Mouse (Mus musculus): Measurements from ENCODE around the gene Sik3.

Sik3 gene

GRCm38 (mm10) chr9:46012091-46013008 is at the start of gene Sik3, which contains the start of gene Pafah1b2:
Gene Sik3 (plus strand): TSS chr9:46012820.
Gene Pafah1b2 (minus strand): TSS chr9:46012690.
- DNase-seq (ENCODE audit: low read depth, low spot score), result peak; percentile 98

DNA sequence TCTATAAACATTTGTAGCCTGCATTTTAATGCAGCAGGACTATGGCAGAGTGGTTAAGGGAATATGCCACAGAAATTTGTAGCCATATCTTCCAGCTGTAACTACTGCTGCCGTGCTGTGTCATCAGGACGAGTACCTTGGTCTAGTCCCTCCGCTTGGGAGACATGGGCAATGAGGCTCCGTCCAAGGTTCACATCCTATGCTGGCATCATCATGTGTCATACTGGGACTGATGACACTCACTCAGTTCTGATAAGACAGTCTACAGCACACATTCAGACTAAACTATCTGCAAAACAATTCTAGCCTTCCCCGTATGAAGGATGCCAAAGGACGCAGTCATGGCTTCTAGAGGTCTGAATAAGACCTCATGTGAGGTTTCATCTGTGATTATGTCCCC is 49.0 kb upstream of the Sik3 start:
- no peak for DNase-seq (ENCODE audit: low read depth, low spot score)

GRCm38 (mm10) chr9:45976884-45977283 is 35.7 kb upstream of the Sik3 start:
- no peak for DNase-seq (ENCODE audit: low read depth, low spot score)

GRCm38 (mm10) chr9:45979778-45980177 is 32.8 kb upstream of the Sik3 start:
- DNase-seq (ENCODE audit: low read depth, low spot score), result no peak

GRCm38 (mm10) chr9:45980611-45981010 is 32.0 kb upstream of the Sik3 start:
- no peak for DNase-seq (ENCODE audit: low read depth, low spot score)

GRCm38 (mm10) chr9:45981331-45981730 is 31.3 kb upstream of the Sik3 start:
- DNase-seq (ENCODE audit: low read depth, low spot score), result no peak

GRCm38 (mm10) chr9:45983676-45984408 is 28.8 kb upstream of the Sik3 start:
- DNase-seq (ENCODE audit: low read depth, low spot score), result peak; percentile 19

GRCm38 (mm10) chr9:45984409-45985228 is 28.0 kb upstream of the Sik3 start:
- DNase-seq (ENCODE audit: low read depth, low spot score), result peak; percentile 92

DNA sequence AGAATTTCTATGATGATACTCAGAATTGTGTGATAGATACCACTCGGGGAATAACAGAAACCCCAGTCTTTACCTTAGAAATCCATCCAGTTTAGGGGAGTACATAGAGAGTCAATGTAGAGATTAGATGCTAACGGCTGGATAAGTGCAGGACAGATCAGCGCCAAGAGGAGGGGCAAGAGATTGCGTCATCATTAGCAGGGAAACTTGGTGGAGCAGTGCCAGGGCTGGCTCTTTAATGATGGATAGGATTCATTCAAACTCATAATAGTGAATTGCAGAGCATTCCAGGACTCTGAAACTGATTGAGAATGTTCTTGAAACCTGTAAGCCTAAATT is 27.4 kb upstream of the Sik3 start:
- peak; percentile 50 for DNase-seq (ENCODE audit: low read depth, low spot score)

- no peak for DNase-seq (ENCODE audit: low read depth, low spot score)
Measured at GRCm38 (mm10) chr9:45999009-45999408, 13.6 kb upstream of the Sik3 start.

GRCm38 (mm10) chr9:46003729-46004128 is 8.9 kb upstream of the Sik3 start:
- peak; percentile 78 for DNase-seq (ENCODE audit: low read depth, low spot score)

GRCm38 (mm10) chr9:46004529-46004928 is 8.1 kb upstream of the Sik3 start:
- no peak for DNase-seq (ENCODE audit: low read depth, low spot score)

- DNase-seq (ENCODE audit: low read depth, low spot score), result no peak
Measured at GRCm38 (mm10) chr9:46006224-46006623, 6.4 kb upstream of the Sik3 start.

- no peak for DNase-seq (ENCODE audit: low read depth, low spot score)
Measured at GRCm38 (mm10) chr9:46008931-46009668, 3.5 kb upstream of the Sik3 start.

- no peak for DNase-seq (ENCODE audit: low read depth, low spot score)
Measured at GRCm38 (mm10) chr9:46009669-46009983, 3.0 kb upstream of the Sik3 start.

- peak; percentile 24 for DNase-seq (ENCODE audit: low read depth, low spot score)
Measured at GRCm38 (mm10) chr9:46011094-46011970, 1.3 kb upstream of the Sik3 start.

DNA sequence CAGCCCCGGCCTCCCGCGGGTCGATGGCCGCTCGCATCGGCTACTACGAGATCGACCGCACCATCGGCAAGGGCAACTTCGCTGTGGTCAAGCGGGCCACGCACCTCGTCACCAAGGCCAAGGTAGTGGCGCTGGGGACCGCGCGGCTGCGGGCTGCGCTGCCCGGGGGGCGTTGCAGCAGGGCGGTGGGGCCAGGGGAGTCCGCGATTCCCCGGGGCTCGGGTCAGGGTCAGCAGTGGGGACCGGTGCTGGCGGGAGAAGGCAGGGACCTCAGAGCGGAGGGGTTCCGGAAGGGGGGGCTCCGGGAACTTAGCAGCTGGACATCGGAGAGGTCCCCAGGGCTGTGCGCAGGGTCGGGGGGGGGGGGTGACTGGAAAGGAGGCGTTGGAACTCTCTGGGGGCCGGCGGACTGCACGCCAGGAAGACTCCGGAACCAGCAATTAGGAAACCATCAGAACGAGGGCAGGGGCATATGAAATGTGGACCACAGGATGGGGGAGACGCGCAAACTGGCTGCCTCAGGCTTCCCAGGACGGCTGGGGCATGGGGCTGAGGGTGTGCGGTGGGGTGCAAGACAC is 478 bp downstream of the Sik3 start:
- DNase-seq (ENCODE audit: low read depth, low spot score), result peak; percentile 47

DNA sequence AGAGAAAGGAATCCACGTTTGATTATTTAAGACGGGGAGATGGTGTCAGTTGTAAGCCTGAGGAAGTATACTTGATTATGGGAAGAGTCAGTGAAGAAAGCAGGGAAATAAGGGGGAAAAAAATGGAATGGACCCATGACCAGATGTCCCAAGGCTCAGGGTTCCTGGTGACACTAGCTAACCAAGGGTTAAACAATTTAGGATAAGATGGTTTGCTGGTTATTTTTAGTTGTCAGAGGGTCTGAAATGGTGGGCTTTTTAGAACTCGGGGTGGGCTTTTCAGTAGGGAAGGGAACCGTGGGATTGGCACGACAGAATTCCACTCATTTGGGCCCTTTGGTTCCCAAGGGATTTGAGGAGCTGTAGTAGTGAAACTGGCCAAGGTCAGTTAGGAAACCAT is 996 bp downstream of the Sik3 start:
- no peak for DNase-seq (ENCODE audit: low read depth, low spot score)

DNA sequence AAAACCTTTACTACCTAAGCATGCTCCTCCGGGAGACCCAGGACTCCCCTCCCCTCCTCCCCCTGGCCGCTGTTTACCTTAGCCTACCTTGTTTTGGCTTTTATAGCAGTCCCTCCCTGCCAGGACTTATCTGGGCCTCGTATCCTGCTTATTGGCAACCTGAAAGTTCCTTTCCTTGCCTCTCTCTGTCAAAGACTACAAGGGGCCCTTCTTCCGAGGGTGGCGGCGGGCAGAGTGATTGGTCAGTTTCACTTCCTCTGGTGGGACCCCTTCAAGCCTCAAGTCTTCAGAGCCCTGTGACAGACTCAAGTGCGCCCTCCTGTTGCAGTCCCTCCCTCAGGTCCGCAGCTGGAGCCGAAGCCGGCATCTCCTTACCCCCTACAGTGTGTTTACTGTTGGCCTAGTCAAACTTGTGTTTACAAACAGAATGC is 1.6 kb downstream of the Sik3 start:
- peak; percentile 52 for DNase-seq (ENCODE audit: low read depth, low spot score)

- DNase-seq (ENCODE audit: low read depth, low spot score), result no peak
Measured at GRCm38 (mm10) chr9:46015081-46015551, 2.5 kb downstream of the Sik3 start.

Measured in mesoderm, embryonic 11.5 days (tissue).